Mouse (Mus musculus) hindbrain, embryonic 15.5 days (tissue): Measurements from ENCODE around the gene Dab2. TPM values are rescaled to one million over a fixed set of nuclear protein-coding genes. Genes with fewer than 3 reads are reported as not detected.

Experiments
- polyA plus RNA-seq: library from polyadenylated mRNA; unstranded; fragments of >200 nt; fragmentation: Nextera tagmentation; extraction: Ambion mirVana; gene quantifications from 2 replicates; pipeline ENCODE4 v1.2.1, GENCODE M21; 2015

Dab2 gene
- polyA plus RNA-seq, 1 experiment from 2014 or later: 20.3 TPM

Other genes starting within 250 kb of the Dab2 start
- gene C9, start 145.5 kb downstream of the Dab2 start, polyA plus RNA-seq: not detected in 2 replicates
- gene Fyb, start 223.1 kb downstream of the Dab2 start, polyA plus RNA-seq: 3.6 and 3.8 TPM in 2 replicates